Mouse (Mus musculus) midbrain, embryonic 13.5 days (tissue): ENCODE results near the gene Kif1c. TPM values are rescaled to one million over a fixed set of nuclear protein-coding genes. Genes with fewer than 3 reads are reported as not detected.

Source experiments
- ATAC-seq: fragments of 200-750 bp; cut with Nextera tagmentation; 2 replicates; pipeline ENCODE4 v1.8.0; 2017; ENCODE audit warnings: mild to moderate bottlenecking, moderate TSS enrichment, moderate library complexity
- H3K27ac ChIP-seq: fragments of 300-500 bp; sonication (generic); 2 replicates; pipeline ENCODE4 v1.5.1; 2015; ENCODE audit warnings: inconsistent platforms, mild to moderate bottlenecking, moderate library complexity
- H3K27me3 ChIP-seq: fragments of 300-500 bp; sonication (generic); 2 replicates; pipeline ENCODE4 v1.6.1; 2015; ENCODE audit warnings: mild to moderate bottlenecking, inconsistent platforms
- H3K36me3 ChIP-seq: fragments of 300-500 bp; sonication (generic); 2 replicates; pipeline ENCODE4 v1.6.1; 2015; ENCODE audit warnings: mild to moderate bottlenecking, inconsistent platforms
- H3K4me1 ChIP-seq: fragments of 300-500 bp; sonication (generic); replicated peaks from 2 replicates; pipeline ENCODE4 v1.6.1; 2015; ENCODE audit warnings: inconsistent platforms
- H3K4me2 ChIP-seq: fragments of 300-500 bp; sonication (generic); replicated peaks from 2 replicates; pipeline ENCODE4 v1.6.1; 2015; ENCODE audit warnings: moderate library complexity, mild to moderate bottlenecking, inconsistent platforms
- H3K4me3 ChIP-seq: fragments of 300-500 bp; sonication (generic); replicated peaks from 2 replicates; pipeline ENCODE4 v1.5.1; 2015; ENCODE audit warnings: mild to moderate bottlenecking, inconsistent platforms
- H3K9ac ChIP-seq: fragments of 300-500 bp; sonication (generic); replicated peaks from 2 replicates; pipeline ENCODE4 v1.6.1; 2015; ENCODE audit warnings: mild to moderate bottlenecking, inconsistent platforms
- H3K9me3 ChIP-seq: fragments of 300-500 bp; sonication (generic); 2 replicates; pipeline ENCODE4 v1.6.1; 2016; ENCODE audit warnings: mild to moderate bottlenecking, inconsistent platforms
- WGBS: fragments of 180-500 bp; shearing (Covaris S2); methylation state at CpG from one replicate; pipeline ENCODE4 v1.1.7; 2015; 5-methylcytosine and 5-hydroxymethylcytosine counted together
- polyA plus RNA-seq: library from polyadenylated mRNA; unstranded; fragments of >200 nt; fragmentation: Nextera tagmentation; extraction: Ambion mirVana; gene quantifications from 2 replicates; pipeline ENCODE4 v1.2.1, GENCODE M21; 2015

Kif1c gene
- polyA plus RNA-seq, 1 experiment from 2014 or later: 2.1 TPM

GRCm38 (mm10) chr11:70668771-70669505 lies 31.4 kb upstream of the Kif1c start, which contains the start of gene Spag7:
Spag7 (minus strand) TSS chr11:70669416.
- peak within 1 kb of the TSS; percentile 98 for H3K27ac ChIP-seq
- peaks cover 42% of the 10 kb centered on the region for H3K36me3 ChIP-seq
- no peaks in the 10 kb centered on the region for H3K27me3 ChIP-seq
- peaks cover 37% of the 10 kb centered on the region for H3K4me1 ChIP-seq
- no peaks in the 10 kb centered on the region for H3K9me3 ChIP-seq
- H3K4me2 ChIP-seq: peak within 1 kb of the TSS; percentile 94
- peak within 1 kb of the TSS; percentile 76 for H3K9ac ChIP-seq
- WGBS: under 1% methylated on average over 44 of the region's 44 CpGs
- H3K4me3 ChIP-seq: peak within 1 kb of the TSS; percentile 72
- ATAC-seq: peak; percentile 97

DNA sequence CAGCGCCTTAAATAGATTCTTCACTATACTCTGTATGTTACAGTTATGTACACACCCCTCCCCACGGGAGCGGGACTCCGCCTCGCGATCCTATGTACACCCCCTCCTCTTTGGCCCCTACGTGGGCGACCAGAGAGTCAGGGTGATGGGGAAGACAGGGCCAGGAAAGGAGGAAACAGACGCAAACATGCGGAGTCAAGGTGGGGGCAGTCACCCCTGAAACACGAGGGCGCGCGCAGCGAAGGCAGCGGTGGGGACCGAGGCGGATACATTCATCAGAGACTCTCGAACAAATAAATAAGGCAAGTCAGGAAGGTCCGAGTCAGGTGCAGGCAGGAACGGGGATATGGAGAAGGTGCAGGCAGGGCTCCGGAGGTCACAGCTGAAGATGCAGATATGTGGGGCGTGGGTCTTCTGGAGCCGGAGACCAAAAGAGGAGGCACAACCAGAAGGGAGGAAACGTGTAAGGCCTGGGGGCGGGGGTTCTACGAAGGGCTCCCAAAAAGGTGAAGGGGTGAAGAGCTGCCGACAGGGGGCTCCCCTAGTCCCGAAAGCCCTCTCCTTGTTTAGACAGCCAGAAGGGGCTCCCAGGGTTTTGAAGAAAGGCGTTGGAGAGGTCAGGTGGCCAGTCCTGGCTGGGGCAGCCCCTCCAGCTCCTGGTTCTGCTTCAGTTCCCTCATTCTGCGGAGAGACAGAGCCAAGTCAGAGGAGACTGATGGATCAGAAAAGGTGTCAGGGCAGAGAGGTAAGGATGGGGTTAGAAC lies 30.6 kb upstream of the Kif1c start:
- H3K4me3 ChIP-seq: peak overlapping the region; percentile 72
- peak overlapping the region; percentile 76 for H3K9ac ChIP-seq
- peaks cover 37% of the 10 kb centered on the region for H3K4me1 ChIP-seq
- no peaks in the 10 kb centered on the region for H3K27me3 ChIP-seq
- H3K9me3 ChIP-seq: no peaks in the 10 kb centered on the region
- WGBS: under 1% methylated on average over 31 of the region's 31 CpGs
- peak overlapping the region; percentile 98 for H3K27ac ChIP-seq
- ATAC-seq: peak; percentile 48
- H3K4me2 ChIP-seq: peak overlapping the region; percentile 93
- peaks cover 41% of the 10 kb centered on the region for H3K36me3 ChIP-seq

DNA sequence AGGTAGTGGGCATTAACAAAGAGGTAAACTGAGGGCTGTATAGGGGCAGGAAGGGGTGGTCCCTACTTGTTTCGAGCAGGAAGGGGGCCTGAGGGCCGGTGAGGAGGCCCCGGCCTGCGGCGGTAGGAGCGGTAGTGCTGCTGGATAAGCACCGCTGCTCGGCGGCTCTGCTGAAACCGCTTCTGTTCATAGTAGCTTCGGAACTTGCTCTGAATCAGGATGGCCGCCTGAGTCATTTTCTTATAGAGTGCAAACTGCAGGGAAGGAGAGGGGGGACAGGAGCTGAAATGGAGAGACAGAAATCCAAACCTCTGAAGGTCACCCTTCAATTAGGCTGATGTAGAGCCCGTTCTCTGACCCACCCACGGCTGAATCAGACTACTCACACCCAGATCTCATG lies 29.9 kb upstream of the Kif1c start:
- WGBS: 36% methylated on average over 14 of the region's 14 CpGs
- H3K9ac ChIP-seq: peak overlapping the region; percentile 76
- peak overlapping the region; percentile 93 for H3K4me2 ChIP-seq
- H3K4me3 ChIP-seq: peak overlapping the region; percentile 72
- H3K36me3 ChIP-seq: peaks cover 40% of the 10 kb centered on the region
- no peaks in the 10 kb centered on the region for H3K27me3 ChIP-seq
- no peak for ATAC-seq
- H3K27ac ChIP-seq: peak overlapping the region; percentile 98
- no peaks in the 10 kb centered on the region for H3K9me3 ChIP-seq
- peaks cover 37% of the 10 kb centered on the region for H3K4me1 ChIP-seq

DNA sequence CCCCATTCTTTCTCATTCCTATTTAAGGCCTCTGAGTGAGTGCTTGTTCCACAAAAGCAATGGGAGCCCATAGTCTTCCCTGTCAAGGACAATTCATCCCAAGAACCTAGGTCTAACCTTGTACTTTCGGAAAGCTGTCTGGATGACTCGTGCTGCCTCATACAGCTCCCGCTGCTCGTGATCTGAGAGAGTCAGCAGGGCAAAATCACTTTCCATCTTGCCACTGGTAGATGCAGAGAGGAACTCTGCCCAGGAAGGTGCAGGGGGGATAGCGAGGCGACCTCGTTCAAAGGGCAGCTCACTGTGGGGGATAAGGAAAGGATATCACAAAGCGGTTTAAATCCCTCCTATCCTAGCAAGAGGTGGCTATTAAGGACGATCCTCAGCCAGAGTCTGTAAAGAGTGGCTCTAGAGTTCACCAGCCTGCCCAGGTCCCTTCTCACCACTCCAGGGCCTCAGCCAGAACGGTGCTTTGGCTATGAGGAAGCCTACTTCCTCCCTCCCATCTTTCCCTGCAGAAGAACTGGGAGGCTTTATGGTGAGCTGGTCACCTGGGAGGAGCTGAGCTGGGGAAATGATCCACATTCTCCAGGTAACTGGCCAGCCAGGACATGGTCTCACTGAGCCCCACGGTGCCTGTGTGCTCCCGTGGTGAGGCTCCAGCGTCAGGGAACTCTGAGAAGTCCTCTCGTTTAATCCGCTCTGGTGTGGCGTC lies 28.9 kb upstream of the Kif1c start:
- Histone ChIP-seq H3K4me1 (peaks cover 37% of the 10 kb centered on the region), H3K4me3 (peak overlapping the region; percentile 72), H3K4me2 (peak overlapping the region; percentile 93), H3K27ac (no peak overlapping the region), H3K36me3 (peaks cover 45% of the 10 kb centered on the region), H3K27me3 (no peaks in the 10 kb centered on the region), H3K9me3 (no peaks in the 10 kb centered on the region), H3K9ac (peak overlapping the region; percentile 76)
- 81% methylated on average over 16 of the region's 16 CpGs for WGBS
- ATAC-seq: no peak

DNA sequence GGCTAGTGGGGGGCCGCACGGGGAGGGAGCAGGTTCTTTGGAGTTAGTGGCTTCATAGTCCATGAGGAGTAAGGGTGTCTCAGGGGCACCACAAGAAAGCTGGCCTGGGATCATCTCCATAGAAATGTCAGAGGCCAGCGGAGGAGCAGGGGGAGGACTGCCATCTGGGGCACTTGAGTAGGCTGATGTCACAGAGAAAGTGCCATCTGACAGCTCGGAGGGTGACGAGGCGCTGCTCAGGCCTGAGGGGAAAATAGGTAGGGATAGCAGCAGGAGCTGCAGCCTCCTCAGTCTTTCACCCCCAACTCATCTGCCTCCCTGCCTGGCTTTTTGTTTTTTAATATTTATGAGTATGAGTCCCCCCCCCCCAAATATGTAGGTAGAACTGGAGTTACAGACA lies 26.3 kb upstream of the Kif1c start:
- Histone ChIP-seq H3K4me1 (peaks cover 20% of the 10 kb centered on the region), H3K27me3 (no peaks in the 10 kb centered on the region), H3K9ac (peak overlapping the region; percentile 41; the same call in 1 of the 2 replicates), H3K27ac (no peak overlapping the region), H3K4me2 (no peak overlapping the region), H3K4me3 (no peak overlapping the region), H3K36me3 (peaks cover 56% of the 10 kb centered on the region), H3K9me3 (no peaks in the 10 kb centered on the region)
- 55% methylated on average over 6 of the region's 6 CpGs for WGBS
- ATAC-seq: no peak

- H3K27ac ChIP-seq: no peak overlapping the region
- 65% methylated on average over 11 of the region's 11 CpGs for WGBS
- H3K9ac ChIP-seq: no peak overlapping the region
- H3K27me3 ChIP-seq: no peaks in the 10 kb centered on the region
- H3K4me1 ChIP-seq: peaks cover 20% of the 10 kb centered on the region
- H3K36me3 ChIP-seq: peaks cover 61% of the 10 kb centered on the region
- H3K9me3 ChIP-seq: no peaks in the 10 kb centered on the region
- H3K4me2 ChIP-seq: no peak overlapping the region
- ATAC-seq: no peak
- H3K4me3 ChIP-seq: no peak overlapping the region
Measured at GRCm38 (mm10) chr11:70674501-70674900, 25.8 kb upstream of the Kif1c start.

DNA sequence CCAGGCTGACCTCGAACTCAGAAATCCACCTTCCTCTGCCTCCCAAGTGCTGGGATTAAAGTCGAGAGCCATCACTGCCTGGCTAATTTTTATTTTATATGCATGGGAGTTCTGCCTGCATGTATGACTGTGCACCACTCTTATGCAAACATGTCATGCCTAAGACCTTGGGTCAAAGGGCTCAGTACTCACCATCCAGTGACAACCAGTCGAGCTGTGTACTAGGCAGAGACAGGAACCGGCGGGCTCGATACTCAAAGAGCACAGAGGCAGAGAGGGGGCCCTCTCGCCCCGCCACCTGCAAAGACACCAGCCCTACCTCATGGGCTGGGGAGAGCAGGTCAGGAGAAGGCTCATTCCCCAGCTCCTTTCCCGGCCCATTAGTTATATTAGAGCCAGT lies 22.3 kb upstream of the Kif1c start:
- 88% methylated on average over 9 of the region's 9 CpGs for WGBS
- peaks cover 70% of the 10 kb centered on the region for H3K36me3 ChIP-seq
- H3K4me2 ChIP-seq: no peak overlapping the region
- no peaks in the 10 kb centered on the region for H3K9me3 ChIP-seq
- H3K27me3 ChIP-seq: no peaks in the 10 kb centered on the region
- no peak overlapping the region for H3K4me3 ChIP-seq
- H3K4me1 ChIP-seq: peaks cover 20% of the 10 kb centered on the region
- ATAC-seq: no peak
- no peak overlapping the region for H3K9ac ChIP-seq
- no peak overlapping the region for H3K27ac ChIP-seq

GRCm38 (mm10) chr11:70678576-70678975 lies 21.8 kb upstream of the Kif1c start:
- no peak for ATAC-seq
- WGBS: 82% methylated on average over 2 of the region's 2 CpGs

DNA sequence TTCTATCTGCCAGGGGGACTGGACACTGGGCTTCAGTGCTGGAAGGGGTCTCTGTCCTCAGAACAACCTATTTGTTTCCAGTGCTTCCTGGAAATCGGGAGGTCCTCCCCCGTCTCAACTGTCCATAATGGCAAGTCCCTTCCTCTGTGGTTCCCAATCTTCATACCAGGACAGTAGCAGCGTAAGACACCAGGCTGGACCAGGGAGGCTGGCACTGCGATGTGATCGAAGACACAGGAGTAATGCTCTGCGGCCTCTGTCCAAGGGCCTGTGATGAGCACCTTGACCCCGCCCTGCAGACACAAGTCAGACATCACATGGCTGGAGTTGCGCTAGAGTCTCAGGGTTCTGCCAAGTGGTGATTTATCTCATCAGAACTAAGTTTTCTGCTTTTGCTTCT lies 21.0 kb upstream of the Kif1c start:
- H3K27me3 ChIP-seq: no peaks in the 10 kb centered on the region
- H3K4me1 ChIP-seq: peaks cover 22% of the 10 kb centered on the region
- no peak for ATAC-seq
- no peaks in the 10 kb centered on the region for H3K9me3 ChIP-seq
- no peak overlapping the region for H3K4me3 ChIP-seq
- H3K36me3 ChIP-seq: peaks cover 73% of the 10 kb centered on the region
- H3K27ac ChIP-seq: no peak overlapping the region
- no peak overlapping the region for H3K4me2 ChIP-seq
- WGBS: 95% methylated on average over 8 of the region's 8 CpGs
- no peak overlapping the region for H3K9ac ChIP-seq

More at GRCm38 (mm10) chr11:70678576-70678975, 21.8 kb upstream of the Kif1c start:
- H3K4me2 ChIP-seq: no peak overlapping the region
- no peak overlapping the region for H3K27ac ChIP-seq
- H3K4me3 ChIP-seq: no peak overlapping the region
- peaks cover 22% of the 10 kb centered on the region for H3K4me1 ChIP-seq
- no peaks in the 10 kb centered on the region for H3K9me3 ChIP-seq
- no peaks in the 10 kb centered on the region for H3K27me3 ChIP-seq
- H3K36me3 ChIP-seq: peaks cover 73% of the 10 kb centered on the region
- H3K9ac ChIP-seq: no peak overlapping the region

- 97% methylated on average over 6 of the region's 8 CpGs for WGBS
- no peaks in the 10 kb centered on the region for H3K9me3 ChIP-seq
- no peak overlapping the region for H3K4me3 ChIP-seq
- ATAC-seq: no peak
- no peaks in the 10 kb centered on the region for H3K27me3 ChIP-seq
- H3K36me3 ChIP-seq: peaks cover 72% of the 10 kb centered on the region
- H3K4me2 ChIP-seq: no peak overlapping the region
- H3K4me1 ChIP-seq: peaks cover 22% of the 10 kb centered on the region
- no peak overlapping the region for H3K27ac ChIP-seq
- no peak overlapping the region for H3K9ac ChIP-seq
Measured at GRCm38 (mm10) chr11:70679894-70680293, 20.5 kb upstream of the Kif1c start.

DNA sequence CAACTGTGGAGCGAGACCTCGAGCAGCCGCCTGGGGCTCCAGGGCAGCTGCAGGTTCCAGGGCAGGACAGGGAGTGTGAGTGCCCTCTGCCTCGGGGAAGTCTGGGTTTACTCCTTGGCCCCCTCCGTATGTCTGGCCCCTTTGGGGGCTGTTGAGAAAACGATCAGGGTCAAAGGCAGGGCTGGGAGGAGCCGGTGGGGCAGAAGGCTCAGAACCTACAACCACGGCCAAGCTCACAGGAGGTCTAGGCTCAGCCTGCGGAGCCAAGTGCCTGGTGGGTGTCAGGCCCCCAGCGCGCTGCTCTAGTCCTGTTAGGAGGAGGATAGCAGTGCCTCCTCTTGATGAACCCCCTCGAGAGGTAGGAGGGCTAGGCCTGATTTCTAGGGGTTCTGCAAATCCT lies 19.2 kb upstream of the Kif1c start:
- Histone ChIP-seq H3K9me3 (no peaks in the 10 kb centered on the region), H3K4me1 (peaks cover 26% of the 10 kb centered on the region), H3K27me3 (no peaks in the 10 kb centered on the region), H3K36me3 (peaks cover 68% of the 10 kb centered on the region), H3K9ac (peak overlapping the region; percentile 46; the same call in 1 of the 2 replicates), H3K4me3 (no peak overlapping the region), H3K4me2 (no peak overlapping the region), H3K27ac (peak overlapping the region; percentile 79)
- 67% methylated on average over 12 of the region's 12 CpGs for WGBS
- ATAC-seq: 0 out of 2 replicates have a peak, but pooled peaks have one; percentile 12
